Mouse (Mus musculus) stomach, embryonic 15.5 days (tissue): ENCODE measurements around the gene Sass6. TPM values are rescaled to one million over a fixed set of nuclear protein-coding genes. Genes with fewer than 3 reads are reported as not detected.
A peak's percentile ranks its signal among the peaks of the same experiment; 100 is the strongest.
"Not testable (repeated sequence)": the region's sequence is repeated elsewhere in the genome, so short reads cannot be mapped to it uniquely, and the experiment has no call there.

Experiments
- ATAC-seq: fragments of 200-750 bp; cut with Nextera tagmentation; 2 replicates; pipeline ENCODE4 v1.8.0; 2017; ENCODE audit warnings: low read depth, moderate number of reproducible peaks, moderate TSS enrichment; ENCODE audit not compliant: insufficient read depth, low FRiP score
- H3K27ac ChIP-seq: fragments of 300-500 bp; sonication (generic); 2 replicates; pipeline ENCODE4 v1.5.1; 2015; ENCODE audit warnings: mild to moderate bottlenecking, inconsistent platforms
- H3K27me3 ChIP-seq: fragments of 300-500 bp; sonication (generic); replicated peaks from 2 replicates; pipeline ENCODE4 v1.6.1; 2015; ENCODE audit warnings: inconsistent platforms
- H3K36me3 ChIP-seq: fragments of 300-500 bp; sonication (generic); 2 replicates; pipeline ENCODE4 v1.6.1; 2015; ENCODE audit warnings: inconsistent platforms
- H3K4me1 ChIP-seq: fragments of 300-500 bp; sonication (generic); 2 replicates; pipeline ENCODE4 v1.6.1; 2015; ENCODE audit warnings: inconsistent platforms
- H3K4me2 ChIP-seq: fragments of 300-500 bp; sonication (generic); 2 replicates; pipeline ENCODE4 v1.6.1; 2015; ENCODE audit warnings: mild to moderate bottlenecking, inconsistent platforms
- H3K4me3 ChIP-seq: fragments of 300-500 bp; sonication (generic); replicated peaks from 2 replicates; pipeline ENCODE4 v1.5.1; 2015; ENCODE audit warnings: inconsistent platforms
- H3K9ac ChIP-seq: fragments of 300-500 bp; sonication (generic); 2 replicates; pipeline ENCODE4 v1.6.1; 2015; ENCODE audit warnings: inconsistent platforms
- H3K9me3 ChIP-seq: fragments of 300-500 bp; sonication (generic); 2 replicates; pipeline ENCODE4 v1.6.1; 2016; ENCODE audit warnings: inconsistent platforms
- WGBS: fragments of 180-500 bp; shearing (Covaris S2); methylation state at CpG from one replicate; pipeline ENCODE4 v1.1.7; 2015; 5-methylcytosine and 5-hydroxymethylcytosine counted together
- polyA plus RNA-seq: library from polyadenylated mRNA; unstranded; fragments of >200 nt; fragmentation: Nextera tagmentation; extraction: Ambion mirVana; gene quantifications from 2 replicates; pipeline ENCODE4 v1.2.1, GENCODE M21; 2015

Gene Sass6
- polyA plus RNA-seq, 1 experiment from 2014 or later: 20.5 TPM

DNA sequence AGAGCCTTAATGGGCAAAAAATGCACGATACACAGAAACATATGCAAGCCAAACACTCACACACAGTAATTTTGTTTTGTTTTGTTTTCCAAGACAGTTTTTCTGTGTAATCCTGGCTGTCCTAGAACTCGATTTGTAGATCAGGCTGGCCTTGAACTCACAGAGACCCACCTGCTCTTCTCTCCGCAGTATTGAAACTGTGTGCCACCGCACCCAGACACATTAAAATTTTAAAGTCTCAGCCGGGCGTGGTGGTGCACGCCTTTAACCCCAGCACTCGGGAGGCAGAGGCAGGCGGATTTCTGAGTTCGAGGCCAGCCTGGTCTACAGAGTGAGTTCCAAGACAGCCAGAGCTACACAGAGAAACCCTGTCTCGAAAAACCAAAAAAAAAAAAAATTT lies 59.3 kb downstream of the Sass6 start:
- ATAC-seq, H3K4me2 ChIP-seq, H3K9me3 ChIP-seq, H3K9ac ChIP-seq, H3K36me3 ChIP-seq, H3K4me3 ChIP-seq, H3K4me1 ChIP-seq, H3K27ac ChIP-seq, H3K27me3 ChIP-seq: not testable (repeated sequence)
- WGBS: 91% methylated on average over 11 of the region's 11 CpGs

DNA sequence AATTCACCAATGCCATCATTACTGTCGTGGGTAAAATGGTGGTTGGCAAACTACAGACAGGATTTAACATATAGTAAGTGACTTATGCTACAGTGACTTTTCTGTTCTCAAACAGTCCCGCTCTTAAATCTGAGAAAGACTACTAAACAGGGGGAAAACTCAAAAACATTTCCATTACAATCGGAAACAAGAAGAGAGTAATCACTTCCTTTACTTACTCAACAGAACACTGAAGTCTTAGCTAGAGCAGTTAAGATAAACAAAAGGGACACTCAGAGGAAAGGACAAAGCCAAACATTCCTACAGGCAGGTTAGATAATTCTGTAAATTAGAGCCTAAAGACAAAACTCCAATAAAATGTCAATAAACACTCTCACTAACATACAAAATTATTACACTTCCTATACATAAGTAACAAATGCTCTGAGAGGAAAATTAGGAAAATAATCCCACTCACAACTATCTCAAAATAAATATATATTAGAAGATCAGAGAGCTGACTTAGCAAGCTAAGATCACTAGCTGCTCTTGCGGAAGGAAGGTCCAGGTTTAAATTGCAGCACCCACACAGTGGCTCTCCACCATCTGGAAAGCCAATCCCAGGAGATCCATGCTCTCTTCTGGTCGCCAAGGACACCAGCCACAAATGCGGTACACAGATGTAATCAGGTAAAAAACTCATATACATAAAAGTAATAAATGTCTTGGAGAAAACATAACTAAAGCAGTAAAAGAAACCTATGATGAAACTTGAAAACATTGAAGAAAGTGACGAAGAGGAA lies 61.6 kb downstream of the Sass6 start:
- Histone ChIP-seq H3K27me3 (no peaks in the 10 kb centered on the region), H3K9me3 (no peaks in the 10 kb centered on the region), H3K4me3 (no peak overlapping the region), H3K4me2 (no peak overlapping the region), H3K4me1 (peaks cover 6% of the 10 kb centered on the region; the same call in 1 of the 2 replicates), H3K36me3 (no peaks in the 10 kb centered on the region), H3K9ac (no peak overlapping the region), H3K27ac (no peak overlapping the region)
- 71% methylated on average over 7 of the region's 7 CpGs for WGBS
- ATAC-seq: no peak

DNA sequence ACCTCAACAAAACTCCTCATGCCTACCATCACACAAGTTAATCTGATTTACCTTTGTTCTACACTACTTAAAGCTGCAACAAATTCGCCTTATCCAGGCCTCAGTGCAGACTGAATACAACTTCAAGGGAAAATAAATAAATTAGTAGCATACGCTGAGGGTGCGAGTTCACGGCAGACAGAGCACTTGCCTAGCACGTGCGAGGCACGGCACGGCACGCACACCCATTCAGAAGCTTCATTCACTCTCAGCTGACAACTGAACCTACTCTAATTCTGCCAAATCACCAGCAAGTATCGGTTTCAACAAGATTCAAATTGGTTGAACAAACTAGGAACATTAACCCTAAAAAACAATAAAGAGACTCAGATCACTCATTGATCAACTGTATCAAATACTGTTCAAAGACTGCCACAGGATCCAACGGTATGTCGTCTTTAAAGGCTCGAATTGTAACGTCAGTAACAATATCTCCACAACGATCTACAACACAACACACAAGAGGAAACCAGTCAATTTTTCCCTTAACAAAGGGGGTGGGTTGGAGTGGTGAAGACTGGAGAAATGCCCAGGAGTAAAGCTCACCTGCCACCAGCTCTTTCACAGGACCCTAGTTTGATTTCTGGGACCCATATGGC lies 64.3 kb downstream of the Sass6 start:
- Histone ChIP-seq H3K4me2 (no peak overlapping the region), H3K27me3 (no peaks in the 10 kb centered on the region), H3K4me1 (peaks cover 6% of the 10 kb centered on the region; the same call in 1 of the 2 replicates), H3K4me3 (no peak overlapping the region), H3K9me3 (no peaks in the 10 kb centered on the region), H3K36me3 (no peaks in the 10 kb centered on the region), H3K9ac (no peak overlapping the region), H3K27ac (no peak overlapping the region)
- ATAC-seq: no peak
- 80% methylated on average over 15 of the region's 15 CpGs for WGBS

DNA sequence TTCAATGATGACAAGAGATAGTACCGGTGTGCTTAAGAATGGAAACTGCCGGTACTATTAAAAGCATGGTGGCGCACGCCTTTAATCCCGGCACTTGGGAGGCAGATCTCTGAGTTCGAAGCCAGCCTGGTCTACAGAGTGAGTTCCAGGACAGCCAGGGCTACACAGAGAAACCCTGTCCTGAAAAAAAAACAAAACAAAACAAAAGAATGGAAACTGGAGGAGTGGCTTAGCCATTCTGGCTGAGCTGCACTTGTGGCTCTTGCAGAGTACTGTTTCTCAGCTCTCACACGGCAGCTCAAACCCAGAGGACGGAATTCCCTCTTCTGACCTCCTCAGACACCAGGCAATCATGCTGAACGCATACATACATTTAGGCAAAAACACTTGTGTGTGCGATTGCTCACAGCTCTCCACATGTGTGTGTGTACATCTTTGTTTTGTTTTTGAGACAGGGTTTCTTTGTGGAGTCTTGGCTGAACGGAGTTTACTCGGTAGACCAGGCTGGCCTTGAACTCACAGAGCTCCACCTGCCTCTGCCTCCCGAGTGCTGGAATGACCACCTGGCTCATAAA lies 65.2 kb downstream of the Sass6 start:
- ATAC-seq: no peak
- Histone ChIP-seq H3K4me3 (no peak overlapping the region), H3K36me3 (no peaks in the 10 kb centered on the region), H3K9ac (no peak overlapping the region), H3K4me1 (peaks cover 6% of the 10 kb centered on the region; the same call in 1 of the 2 replicates), H3K4me2 (peak overlapping the region; percentile 57; the same call in 1 of the 2 replicates), H3K27me3 (no peaks in the 10 kb centered on the region), H3K27ac (no peak overlapping the region), H3K9me3 (no peaks in the 10 kb centered on the region)
- 79% methylated on average over 13 of the region's 13 CpGs for WGBS

DNA sequence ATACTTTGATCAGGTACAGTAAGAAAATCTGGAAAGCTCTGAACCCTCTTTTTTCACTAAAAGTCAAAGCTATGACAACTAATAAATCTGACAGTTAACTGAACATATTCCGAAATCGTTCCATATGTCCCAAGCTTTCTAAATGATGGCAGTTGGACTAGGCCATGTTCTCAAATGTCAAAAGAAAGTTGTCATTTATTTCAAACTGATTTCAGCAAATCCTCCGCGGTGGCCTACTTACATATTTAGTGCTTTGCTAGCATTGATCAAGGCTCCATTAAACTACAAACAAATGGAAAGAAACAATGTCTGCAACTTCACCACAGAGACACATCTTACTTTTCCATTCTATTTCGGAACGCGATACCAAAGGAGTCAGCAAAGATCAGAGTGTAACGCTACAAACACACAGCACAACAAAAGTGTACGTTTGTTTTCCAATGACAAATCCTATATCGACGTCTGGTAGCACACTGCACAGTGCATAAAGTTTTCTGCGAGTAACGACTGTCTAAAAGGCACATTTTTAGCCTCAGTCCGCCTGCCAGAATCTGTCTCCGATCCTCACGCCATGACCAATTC lies 66.6 kb downstream of the Sass6 start:
- no peak for ATAC-seq

DNA sequence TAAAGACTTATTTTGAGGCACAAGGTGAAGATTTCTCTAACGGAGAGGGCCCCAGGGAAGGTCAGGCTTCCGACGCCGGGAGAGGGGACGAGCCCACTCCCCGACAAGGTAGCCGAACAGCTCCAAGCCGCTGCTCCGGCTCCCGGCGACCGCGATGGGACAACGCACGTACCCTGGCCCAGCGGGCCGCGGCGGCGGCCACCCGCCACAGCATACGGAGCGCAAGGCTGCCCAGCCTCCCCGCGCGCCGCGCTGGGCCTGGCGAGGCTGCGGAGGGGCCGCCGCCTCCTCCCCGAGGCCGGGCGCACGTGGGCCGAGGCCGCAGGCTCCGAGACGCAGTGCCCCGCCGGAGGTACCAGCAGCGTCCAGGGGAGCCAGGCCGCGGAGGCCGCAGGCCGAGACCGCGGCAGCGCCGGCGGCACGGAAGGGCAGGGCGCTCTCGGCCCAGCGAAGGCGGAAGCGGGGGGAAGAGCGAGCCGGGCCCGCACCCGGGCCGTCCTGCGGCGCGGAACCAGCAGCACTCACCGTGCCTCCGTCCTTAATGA lies 67.2 kb downstream of the Sass6 start:
- H3K9me3 ChIP-seq: no peaks in the 10 kb centered on the region
- no peaks in the 10 kb centered on the region for H3K27me3 ChIP-seq
- H3K4me2 ChIP-seq: peak overlapping the region; percentile 57
- H3K4me3 ChIP-seq: peak overlapping the region; percentile 83
- peaks cover 6% of the 10 kb centered on the region; the same call in 1 of the 2 replicates for H3K4me1 ChIP-seq
- no peaks in the 10 kb centered on the region for H3K36me3 ChIP-seq
- WGBS: under 1% methylated on average over 62 of the region's 68 CpGs
- ATAC-seq: peak; percentile 84
- peak overlapping the region; percentile 89 for H3K27ac ChIP-seq
- H3K9ac ChIP-seq: peak overlapping the region; percentile 90

More for the DNA sequence above, 66.6 kb downstream of the Sass6 start:
- Histone ChIP-seq H3K4me3 (peak overlapping the region; percentile 83), H3K4me2 (peak overlapping the region; percentile 57), H3K27ac (peak overlapping the region; percentile 89), H3K4me1 (peaks cover 6% of the 10 kb centered on the region; the same call in 1 of the 2 replicates), H3K9me3 (no peaks in the 10 kb centered on the region), H3K36me3 (no peaks in the 10 kb centered on the region), H3K27me3 (no peaks in the 10 kb centered on the region), H3K9ac (peak overlapping the region; percentile 90)
- 3% methylated on average over 16 of the region's 16 CpGs for WGBS

DNA sequence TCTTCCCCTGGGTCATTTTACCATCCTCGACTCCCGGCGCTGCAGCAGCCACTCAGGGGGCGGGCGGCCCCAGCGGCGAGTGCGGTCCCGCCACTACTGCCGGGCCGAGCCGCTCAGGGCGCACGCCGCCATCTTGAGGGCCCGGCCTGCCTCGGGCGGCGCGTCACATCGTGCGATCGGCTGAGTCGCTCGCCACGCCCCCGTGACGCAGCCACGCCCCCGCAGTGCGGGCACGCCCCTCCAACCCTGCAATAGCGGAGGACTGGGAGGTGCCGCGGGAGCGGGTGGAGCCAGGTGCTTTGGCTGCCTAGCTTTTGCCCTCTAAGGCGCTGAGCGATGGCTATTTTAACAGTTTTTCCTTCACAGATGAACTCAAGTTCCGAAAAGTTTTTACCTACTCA lies 67.7 kb downstream of the Sass6 start, which contains the start of gene Mfsd14a:
Gene Mfsd14a, minus strand, starts transcription at position 215 of the 401 bp plus-strand sequence.
- peak; percentile 99 for ATAC-seq
- no peaks in the 10 kb centered on the region for H3K27me3 ChIP-seq
- peak within 1 kb of the TSS; percentile 90 for H3K9ac ChIP-seq
- H3K27ac ChIP-seq: peak within 1 kb of the TSS; percentile 89
- peak within 1 kb of the TSS; percentile 57 for H3K4me2 ChIP-seq
- peak within 1 kb of the TSS; percentile 83 for H3K4me3 ChIP-seq
- peaks cover 6% of the 10 kb centered on the region; the same call in 1 of the 2 replicates for H3K4me1 ChIP-seq
- H3K36me3 ChIP-seq: no peaks in the 10 kb centered on the region
- no peaks in the 10 kb centered on the region for H3K9me3 ChIP-seq
- under 1% methylated on average over 39 of the region's 39 CpGs for WGBS

DNA sequence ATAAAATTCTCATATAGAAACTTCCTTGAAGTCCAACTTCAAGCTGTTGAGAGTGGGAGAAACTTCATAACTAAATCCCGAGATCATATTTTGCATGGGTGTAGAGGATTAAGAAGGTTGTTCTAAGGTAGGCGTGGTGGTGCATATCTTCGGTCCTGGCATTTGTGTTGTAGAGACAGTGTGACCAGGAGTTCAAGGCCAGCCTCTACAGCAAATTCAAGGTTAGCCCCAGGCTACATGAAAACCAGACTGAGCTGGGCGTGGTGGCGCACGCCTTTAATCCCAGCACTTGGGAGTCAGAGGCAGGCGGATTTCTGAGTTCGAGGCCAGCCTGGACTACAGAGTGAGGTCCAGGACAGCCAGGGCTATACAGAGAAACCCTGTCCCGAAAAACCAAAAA lies 69.5 kb downstream of the Sass6 start:
- not testable (repeated sequence) for H3K4me3 ChIP-seq, H3K9me3 ChIP-seq, H3K27ac ChIP-seq, ATAC-seq, H3K4me1 ChIP-seq, H3K36me3 ChIP-seq, H3K9ac ChIP-seq, H3K4me2 ChIP-seq, H3K27me3 ChIP-seq
- 92% methylated on average over 9 of the region's 9 CpGs for WGBS

Other genes starting within 250 kb of the Sass6 start
- gene Cdc14a, start 170.9 kb upstream of the Sass6 start, polyA plus RNA-seq: 9.1 and 9.2 TPM in 2 replicates
- gene Rtca, start 86.8 kb upstream of the Sass6 start, polyA plus RNA-seq: 60.1 and 66.8 TPM in 2 replicates
- gene Dbt, start 81.9 kb upstream of the Sass6 start, polyA plus RNA-seq: 22.2 and 27.9 TPM in 2 replicates
- 1.5 and 2.2 TPM in 2 replicates for gene Lrrc39, start 32.0 kb upstream of the Sass6 start, polyA plus RNA-seq
- gene Trmt13, start 19.6 kb downstream of the Sass6 start, polyA plus RNA-seq: 28.4 and 29.8 TPM in 2 replicates
- gene Mfsd14a, start 67.7 kb downstream of the Sass6 start, polyA plus RNA-seq: 79.5 and 86.6 TPM in 2 replicates
- gene Gm43191, start 86.3 kb downstream of the Sass6 start, polyA plus RNA-seq: 0.61 TPM in 1 of 2 replicates, not detected in the other
- 21.5 and 22.3 TPM in 2 replicates for gene Slc35a3, start 117.8 kb downstream of the Sass6 start, polyA plus RNA-seq
- gene Agl, start 213.2 kb downstream of the Sass6 start, polyA plus RNA-seq: 13.8 and 14.0 TPM in 2 replicates